Mouse (Mus musculus): ENCODE data around the gene Syk.

Syk gene

GRCm38 (mm10) chr13:52582878-52583661 lies at the start of gene Syk:
TSS of gene Syk (plus strand) at chr13:52583173.
- DNase-seq (ENCODE audit: low spot score) = peak; percentile 14

GRCm38 (mm10) chr13:52533644-52534043 lies 49.3 kb upstream of the Syk start:
- no peak for DNase-seq (ENCODE audit: low spot score)

GRCm38 (mm10) chr13:52535542-52535941 lies 47.4 kb upstream of the Syk start:
- DNase-seq (ENCODE audit: low spot score) = peak; percentile 14

- no peak for DNase-seq (ENCODE audit: low spot score)
These were observed 45.0 kb upstream of the Syk start for GRCm38 (mm10) chr13:52537754-52538587.

GRCm38 (mm10) chr13:52538588-52539116 lies 44.3 kb upstream of the Syk start:
- no peak for DNase-seq (ENCODE audit: low spot score)

- DNase-seq (ENCODE audit: low spot score) = no peak
These were observed 43.5 kb upstream of the Syk start for GRCm38 (mm10) chr13:52539461-52539860.

- DNase-seq (ENCODE audit: low spot score) = no peak
These were observed 41.5 kb upstream of the Syk start for GRCm38 (mm10) chr13:52541385-52542035.

- no peak for DNase-seq (ENCODE audit: low spot score)
These were observed 40.9 kb upstream of the Syk start for GRCm38 (mm10) chr13:52542036-52542526.

- DNase-seq (ENCODE audit: low spot score) = no peak
These were observed 40.3 kb upstream of the Syk start for GRCm38 (mm10) chr13:52542636-52543035.

GRCm38 (mm10) chr13:52546288-52546687 lies 36.7 kb upstream of the Syk start:
- DNase-seq (ENCODE audit: low spot score) = no peak

GRCm38 (mm10) chr13:52550690-52551193 lies 32.2 kb upstream of the Syk start:
- no peak for DNase-seq (ENCODE audit: low spot score)

GRCm38 (mm10) chr13:52551275-52551674 lies 31.7 kb upstream of the Syk start:
- DNase-seq (ENCODE audit: low spot score) = no peak

GRCm38 (mm10) chr13:52552822-52553477 lies 30.0 kb upstream of the Syk start:
- DNase-seq (ENCODE audit: low spot score) = no peak

- no peak for DNase-seq (ENCODE audit: low spot score)
These were observed 28.3 kb upstream of the Syk start for GRCm38 (mm10) chr13:52554722-52555121.

- no peak for DNase-seq (ENCODE audit: low spot score)
These were observed 25.6 kb upstream of the Syk start for GRCm38 (mm10) chr13:52557421-52557820.

- no peak for DNase-seq (ENCODE audit: low spot score)
These were observed 21.4 kb upstream of the Syk start for GRCm38 (mm10) chr13:52561367-52562165.

- no peak for DNase-seq (ENCODE audit: low spot score)
These were observed 20.8 kb upstream of the Syk start for GRCm38 (mm10) chr13:52562166-52562571.

- no peak for DNase-seq (ENCODE audit: low spot score)
These were observed 17.8 kb upstream of the Syk start for GRCm38 (mm10) chr13:52565103-52565739.

GRCm38 (mm10) chr13:52566188-52566760 lies 16.7 kb upstream of the Syk start:
- DNase-seq (ENCODE audit: low spot score) = no peak

- DNase-seq (ENCODE audit: low spot score) = no peak
These were observed 16.2 kb upstream of the Syk start for GRCm38 (mm10) chr13:52566777-52567176.

Measured in urinary bladder, postnatal 10 days (tissue).